Mouse (Mus musculus) splenic B cell, adult 2 months (primary cell): ENCODE data around the gene Gm3147.
"Not testable (repeated sequence)": the region's sequence is repeated elsewhere in the genome, so short reads cannot be mapped to it uniquely, and the experiment has no call there.

Source experiments
- DNase-seq: peaks from one replicate; pipeline ENCODE4 v3.0.0-alpha.2; 2011; ENCODE audit warnings: low read depth, low spot score
- H3K27me3 ChIP-seq: 2 replicates; pipeline ENCODE4 v1.6.1; 2012; ENCODE audit warnings: mild to moderate bottlenecking, low read length, moderate library complexity, mixed read lengths; ENCODE audit not compliant: control insufficient read depth, poor library complexity, insufficient read depth, severe bottlenecking
- H3K36me3 ChIP-seq: 2 replicates; pipeline ENCODE4 v1.6.1; 2012; ENCODE audit warnings: mild to moderate bottlenecking, low read length, moderate library complexity, mixed read lengths; ENCODE audit not compliant: control insufficient read depth, poor library complexity, insufficient read depth, severe bottlenecking

The Gm3147 gene

DNA sequence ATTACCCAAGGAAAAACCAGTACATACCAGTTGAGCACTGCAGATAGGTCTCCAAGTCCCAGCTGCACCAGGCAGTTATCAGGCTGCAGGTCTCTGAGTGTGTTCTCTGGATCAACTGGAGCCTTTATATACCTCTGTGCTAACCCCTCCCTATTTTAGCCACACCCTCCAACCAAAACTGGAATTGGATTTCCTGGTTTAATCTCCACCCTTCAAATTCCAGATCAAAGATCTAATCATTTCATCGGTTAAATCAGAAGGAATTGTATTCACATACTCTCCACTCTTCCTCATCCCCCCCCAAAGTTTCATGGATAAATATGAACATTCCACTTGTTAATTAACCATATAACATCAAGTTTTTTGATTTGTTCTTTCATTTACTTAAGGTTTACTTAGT, at the start of gene Gm3147:
Gene Gm3147, minus strand, starts transcription at position 101 of the 400 bp plus-strand sequence.
- DNase-seq, H3K27me3 ChIP-seq, H3K36me3 ChIP-seq: not testable (repeated sequence)

DNA sequence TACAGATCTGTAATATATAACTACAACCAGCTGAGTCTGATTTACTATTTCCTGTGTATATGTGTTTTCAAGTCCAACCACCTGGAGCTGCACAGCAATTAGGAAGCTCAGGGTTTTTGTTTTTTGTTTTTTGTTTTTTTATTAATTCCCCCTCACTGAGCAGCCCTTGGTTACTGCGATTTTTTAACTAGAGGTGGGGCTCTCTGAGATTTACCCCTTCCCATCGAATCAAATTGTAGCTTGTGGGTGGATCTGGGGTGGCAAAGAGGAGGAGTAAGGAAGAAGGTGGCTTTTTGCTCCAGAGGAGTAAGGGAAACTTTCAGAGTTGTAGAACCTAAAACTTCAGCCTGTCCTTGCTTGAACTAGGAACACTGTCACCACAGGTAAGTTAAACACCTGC, 31.9 kb upstream of the Gm3147 start, which contains the start of gene Gm6205:
Gene Gm6205, plus strand, starts transcription at position 301 of the 400 bp plus-strand sequence.
- H3K36me3 ChIP-seq, DNase-seq, H3K27me3 ChIP-seq: not testable (repeated sequence)

DNA sequence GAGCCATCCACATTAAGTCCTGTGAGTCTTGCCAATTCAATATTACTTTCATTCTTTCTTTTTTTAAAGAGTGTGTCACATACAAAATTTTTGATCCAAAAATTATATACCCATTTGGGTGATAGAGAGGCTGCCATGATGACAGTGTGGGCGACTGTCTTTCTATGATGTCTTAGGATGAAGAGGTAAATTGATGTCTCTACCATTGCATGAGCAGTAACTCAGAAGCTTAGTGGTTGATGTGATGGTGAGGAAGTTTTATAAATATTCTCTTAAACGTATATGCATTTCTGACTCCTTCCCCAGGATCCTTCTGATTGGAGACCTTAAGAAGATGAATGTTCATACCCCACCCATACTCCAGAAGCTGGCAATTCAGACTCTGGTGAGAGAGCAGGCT, 7.5 kb upstream of the Gm3147 start, which contains the start of gene Gm6509:
Gene Gm6509, plus strand, starts transcription at position 301 of the 400 bp plus-strand sequence.
- not testable (repeated sequence) for H3K36me3 ChIP-seq, H3K27me3 ChIP-seq, DNase-seq
